Mouse (Mus musculus): ENCODE data around the gene Lrrc17.

DNA sequence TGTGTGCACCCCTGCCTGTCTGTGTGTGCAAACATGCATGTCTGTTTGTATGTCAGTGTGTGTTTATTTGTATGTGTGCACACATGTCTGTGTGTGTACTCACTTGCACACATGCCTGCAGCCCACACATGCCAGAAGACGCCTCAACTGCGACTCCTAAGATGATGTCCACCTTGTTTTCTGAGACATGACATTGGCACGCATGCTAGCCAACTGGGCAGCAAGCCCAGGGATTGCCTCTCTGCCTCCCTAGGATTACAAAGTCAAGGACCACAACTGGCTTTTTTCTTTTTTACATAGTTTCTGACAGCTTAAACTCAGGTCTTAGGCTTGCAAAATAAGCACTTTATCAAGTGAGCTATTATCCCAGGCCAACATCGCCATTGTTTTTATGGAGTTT lies 2.4 kb downstream of the Lrrc17 start:
- no peak for TF ChIP-seq CTCF (IDR thresholded peaks at IDR 0.05; ENCODE audit: borderline replicate concordance, insufficient read depth, low read depth, low read length)
- no peak for TF ChIP-seq POLR2A (IDR thresholded peaks at IDR 0.05; ENCODE audit: borderline replicate concordance, insufficient read depth, low read length)

All from cerebellum, adult 2 months (tissue).